Mouse (Mus musculus) E14TG2a.4 (cell line): Measurements from ENCODE around the gene Clic4.

ENCODE experiments used
- CTCF ChIP-seq: conservative IDR thresholded peaks from 2 replicates; pipeline ENCODE4 v1.5.1; 2014; ENCODE audit warnings: low read length
- NANOG ChIP-seq: IDR thresholded peaks from 2 replicates; pipeline ENCODE4 v1.6.1; 2014; ENCODE audit warnings: borderline replicate concordance, low read length, mixed read lengths

DNA sequence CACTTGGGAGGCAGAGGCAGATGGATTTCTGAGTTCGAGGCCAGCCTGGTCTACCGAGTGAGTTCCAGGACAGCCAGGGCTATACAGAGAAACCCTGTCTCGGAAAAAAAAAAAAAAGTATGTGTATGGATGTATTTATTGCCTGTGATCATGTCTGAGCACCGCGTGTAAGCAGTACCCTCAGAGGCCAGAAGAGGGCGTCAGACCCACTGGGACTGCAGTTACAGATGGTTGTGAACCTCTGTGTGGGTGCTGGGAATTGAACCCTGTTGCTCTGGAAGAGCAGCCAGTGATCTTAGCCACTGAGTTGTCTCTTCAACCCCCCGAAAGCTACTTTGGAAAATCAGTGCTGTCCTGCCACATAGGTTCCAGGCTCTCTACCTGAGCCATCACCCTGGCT lies 11.3 kb upstream of the Clic4 start:
- TF ChIP-seq CTCF (peak; percentile 14; the same call in 1 of the 2 replicates), NANOG (no peak)
